Mouse (Mus musculus): ENCODE data around the gene Rfx8.

Rfx8 gene

DNA sequence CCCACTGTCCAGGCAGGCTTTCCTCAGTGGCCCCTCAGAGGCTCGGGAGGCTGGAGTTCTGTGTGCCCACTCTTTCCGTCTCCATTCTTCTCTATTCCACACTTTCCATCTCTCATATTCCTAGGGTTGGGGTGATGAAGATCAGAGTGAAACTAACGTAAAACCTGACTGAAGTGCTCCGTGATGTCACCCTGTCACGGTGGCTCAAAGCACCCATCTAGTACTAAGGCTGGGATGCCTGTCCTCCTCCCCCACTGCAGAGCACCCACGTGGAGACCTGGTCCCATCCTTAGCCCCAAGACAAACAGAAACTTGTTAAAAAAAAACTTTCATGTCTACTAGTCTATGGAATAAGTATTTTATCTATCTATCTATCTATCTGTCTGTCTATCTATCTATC is 14.1 kb upstream of the Rfx8 start:
- DNase-seq (ENCODE audit: low read depth): no peak

GRCm38 (mm10) chr1:39734311-39734710 is 13.5 kb upstream of the Rfx8 start:
- DNase-seq (ENCODE audit: low read depth): no peak

- no peak for DNase-seq (ENCODE audit: low read depth)
Observed at GRCm38 (mm10) chr1:39733876-39734275, 13.1 kb upstream of the Rfx8 start.

GRCm38 (mm10) chr1:39732081-39732480 is 11.3 kb upstream of the Rfx8 start:
- no peak for DNase-seq (ENCODE audit: low read depth)

GRCm38 (mm10) chr1:39731543-39731942 is 10.7 kb upstream of the Rfx8 start:
- DNase-seq (ENCODE audit: low read depth): no peak

- DNase-seq (ENCODE audit: low read depth): no peak
Observed at GRCm38 (mm10) chr1:39730868-39731267, 10.1 kb upstream of the Rfx8 start.

DNA sequence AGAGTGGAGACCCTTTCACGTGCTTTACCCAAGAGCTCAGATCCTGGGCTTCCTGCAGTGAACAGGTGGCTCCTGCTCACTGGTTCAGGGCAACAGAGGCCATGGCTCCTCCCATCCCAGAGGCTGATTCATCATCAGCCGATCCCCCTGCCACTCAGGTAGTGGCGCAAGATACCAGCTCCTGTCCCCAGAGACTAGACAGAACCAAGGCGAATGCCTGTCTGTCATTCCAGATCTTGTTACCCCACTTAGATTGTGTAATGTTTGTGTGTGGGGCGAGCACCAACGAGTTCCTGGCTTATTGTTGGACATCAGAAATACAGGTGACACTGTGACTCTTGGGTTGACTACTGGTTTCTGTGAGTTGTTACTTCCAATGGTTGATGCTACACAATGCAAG is 9.1 kb upstream of the Rfx8 start:
- DNase-seq (ENCODE audit: low read depth): no peak

DNA sequence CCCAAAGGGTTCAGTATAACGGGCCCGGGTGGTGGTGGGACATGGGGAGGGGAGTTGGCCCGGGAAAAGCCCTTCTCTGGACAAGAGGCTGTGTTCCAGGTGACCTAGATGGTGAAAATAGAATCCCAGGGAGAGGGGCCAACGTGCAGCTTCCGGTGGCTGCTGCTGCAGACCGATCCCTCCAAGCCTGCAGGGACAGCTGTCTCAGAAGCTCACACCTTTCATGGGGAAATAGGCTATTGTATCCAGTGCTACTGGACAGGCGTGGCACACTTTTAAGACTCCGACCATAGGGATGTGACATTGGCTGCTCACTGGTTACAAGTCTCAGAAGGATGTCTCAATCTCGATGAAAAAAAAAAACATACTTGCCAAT is 542 bp upstream of the Rfx8 start:
- no peak for DNase-seq (ENCODE audit: low read depth)

- DNase-seq (ENCODE audit: low read depth): no peak
Observed at GRCm38 (mm10) chr1:39720186-39720585, 611 bp downstream of the Rfx8 start.

DNA sequence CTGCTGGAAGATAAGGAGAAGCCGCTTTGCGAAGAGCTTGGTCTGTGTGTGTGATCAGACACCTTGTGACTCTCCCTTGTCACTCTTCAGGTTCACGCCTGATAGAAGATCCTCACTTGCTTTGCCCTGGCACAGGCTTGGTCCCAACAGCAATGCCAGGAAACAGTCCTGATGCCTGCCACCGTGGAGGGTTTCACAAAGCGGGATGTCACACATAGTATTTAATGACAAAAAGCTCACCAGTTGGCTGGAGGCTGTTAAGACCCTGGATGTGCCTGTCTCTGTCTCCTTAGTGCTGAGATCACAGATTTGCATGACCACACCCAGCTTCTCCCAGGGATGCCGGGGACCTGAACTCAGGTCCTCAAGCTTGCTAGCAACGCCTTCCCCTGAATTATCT is 5.2 kb downstream of the Rfx8 start:
- no peak for DNase-seq (ENCODE audit: low read depth)

DNA sequence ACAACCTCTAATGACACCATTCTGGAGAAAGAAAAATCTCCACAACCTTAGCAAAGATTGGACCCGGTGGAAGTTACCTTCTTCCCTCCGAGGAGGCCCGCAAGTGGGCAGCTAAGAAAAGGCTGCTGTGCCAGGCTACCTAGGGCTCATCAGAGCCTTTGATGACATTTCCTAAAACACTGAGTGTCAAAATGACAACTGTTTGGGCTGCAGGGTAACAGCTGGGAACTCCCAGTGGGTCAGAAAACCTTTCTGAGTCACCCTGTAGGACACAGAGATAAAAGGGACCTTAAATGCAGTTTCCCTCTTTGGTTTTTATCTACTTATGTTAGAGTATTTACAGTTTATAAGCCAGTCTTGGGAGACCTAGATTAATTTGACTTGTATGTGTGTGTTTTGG is 6.1 kb downstream of the Rfx8 start:
- no peak for DNase-seq (ENCODE audit: low read depth)

DNA sequence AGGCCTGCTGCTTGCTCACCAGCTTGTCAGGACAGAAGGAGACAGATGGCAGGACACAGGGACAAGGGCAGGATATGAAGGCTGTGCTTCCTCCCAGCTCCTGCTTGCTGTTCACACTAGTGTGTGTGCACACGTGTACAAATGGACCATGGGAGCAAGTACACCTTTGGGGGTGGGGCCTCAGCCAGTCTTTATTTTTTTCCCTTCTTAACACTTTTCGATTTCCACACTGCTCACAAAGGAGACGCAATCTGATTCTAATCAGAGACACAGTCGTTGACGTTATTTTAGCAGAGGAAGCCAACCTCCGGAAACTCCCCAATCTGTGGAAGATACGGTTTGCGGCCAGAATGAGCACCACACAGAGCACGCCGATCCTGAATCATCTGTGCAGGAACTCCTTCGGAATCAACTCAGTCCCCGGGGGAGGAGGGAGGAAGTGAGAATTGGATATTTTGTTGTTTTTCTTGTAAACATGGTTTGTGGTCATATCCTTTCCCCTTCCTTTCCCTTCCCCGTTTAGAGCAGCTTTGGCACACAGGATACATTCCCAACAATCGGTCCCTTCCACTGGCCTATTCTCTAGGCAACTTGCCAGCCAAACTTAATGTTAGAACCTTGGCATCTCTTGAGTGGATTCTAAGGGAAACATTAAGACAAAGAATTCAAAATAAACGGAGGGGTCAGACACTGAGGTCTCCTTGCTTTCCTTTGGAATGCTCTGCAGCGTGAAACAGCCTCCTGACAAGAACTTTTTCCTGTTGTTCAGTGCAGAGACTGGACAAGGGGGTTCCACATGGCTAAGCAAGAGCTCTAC is 6.7 kb downstream of the Rfx8 start:
- no peak for DNase-seq (ENCODE audit: low read depth)

DNA sequence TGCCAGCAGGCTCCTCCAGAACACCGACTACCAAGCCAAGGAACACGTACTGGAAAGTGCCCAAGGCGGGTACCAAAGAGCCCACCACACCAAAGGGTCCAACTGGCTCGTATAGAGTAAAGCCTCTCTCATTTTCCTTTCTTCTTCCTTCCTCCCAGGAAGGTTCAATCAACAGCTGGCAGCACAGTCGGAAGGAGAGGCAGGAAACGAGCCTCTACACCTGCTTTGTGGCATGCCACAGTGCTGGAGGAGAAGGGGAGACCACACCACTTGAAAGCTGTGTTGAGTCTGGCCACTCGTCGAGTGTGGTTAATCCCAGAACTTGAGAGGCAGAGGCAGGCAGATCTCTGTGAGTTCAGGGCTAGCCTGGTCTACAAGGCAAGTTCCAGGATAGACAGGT is 7.5 kb downstream of the Rfx8 start:
- no peak for DNase-seq (ENCODE audit: low read depth)

- no peak for DNase-seq (ENCODE audit: low read depth)
Observed at GRCm38 (mm10) chr1:39712261-39712660, 8.5 kb downstream of the Rfx8 start.

DNA sequence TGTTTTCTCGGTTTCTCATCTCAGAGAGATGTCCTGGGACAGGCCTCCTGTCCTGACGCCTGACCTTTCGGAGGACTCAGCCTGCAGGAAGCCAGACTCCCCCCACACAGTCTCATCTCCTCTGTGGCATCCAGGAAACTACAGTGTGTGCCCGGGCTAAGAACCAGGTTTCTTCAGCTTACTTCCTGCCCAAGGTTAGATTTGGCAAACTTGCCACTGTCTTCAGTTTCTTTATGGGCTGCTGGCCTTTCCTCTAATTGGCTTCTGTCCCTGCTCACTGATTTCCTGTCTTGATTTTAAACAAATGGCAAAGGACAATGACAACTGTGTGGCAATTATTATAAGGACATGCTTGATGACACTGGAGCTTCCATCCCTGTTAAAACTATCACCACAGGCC is 10.2 kb downstream of the Rfx8 start:
- no peak for DNase-seq (ENCODE audit: low read depth)

DNA sequence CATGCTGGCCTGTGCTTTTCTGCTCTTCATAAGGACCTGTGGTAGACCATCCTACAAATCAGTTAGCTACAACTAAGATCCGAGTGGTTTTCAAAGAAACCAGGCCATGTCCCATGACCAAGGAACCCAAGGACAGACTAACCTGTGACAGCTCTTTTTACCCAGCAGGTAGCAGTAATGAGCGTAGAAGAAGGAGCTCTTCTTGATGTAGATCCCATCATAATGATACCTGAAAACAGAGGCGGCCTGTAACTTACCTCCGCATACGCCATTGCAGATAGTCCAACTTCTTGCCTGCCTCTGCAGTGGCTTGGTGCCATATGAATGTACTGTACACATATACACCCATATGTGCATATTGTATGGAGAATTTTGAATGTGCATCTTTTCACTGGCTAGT is 10.8 kb downstream of the Rfx8 start:
- DNase-seq (ENCODE audit: low read depth): no peak

- DNase-seq (ENCODE audit: low read depth): no peak
Observed at GRCm38 (mm10) chr1:39708778-39709177, 12.0 kb downstream of the Rfx8 start.

DNA sequence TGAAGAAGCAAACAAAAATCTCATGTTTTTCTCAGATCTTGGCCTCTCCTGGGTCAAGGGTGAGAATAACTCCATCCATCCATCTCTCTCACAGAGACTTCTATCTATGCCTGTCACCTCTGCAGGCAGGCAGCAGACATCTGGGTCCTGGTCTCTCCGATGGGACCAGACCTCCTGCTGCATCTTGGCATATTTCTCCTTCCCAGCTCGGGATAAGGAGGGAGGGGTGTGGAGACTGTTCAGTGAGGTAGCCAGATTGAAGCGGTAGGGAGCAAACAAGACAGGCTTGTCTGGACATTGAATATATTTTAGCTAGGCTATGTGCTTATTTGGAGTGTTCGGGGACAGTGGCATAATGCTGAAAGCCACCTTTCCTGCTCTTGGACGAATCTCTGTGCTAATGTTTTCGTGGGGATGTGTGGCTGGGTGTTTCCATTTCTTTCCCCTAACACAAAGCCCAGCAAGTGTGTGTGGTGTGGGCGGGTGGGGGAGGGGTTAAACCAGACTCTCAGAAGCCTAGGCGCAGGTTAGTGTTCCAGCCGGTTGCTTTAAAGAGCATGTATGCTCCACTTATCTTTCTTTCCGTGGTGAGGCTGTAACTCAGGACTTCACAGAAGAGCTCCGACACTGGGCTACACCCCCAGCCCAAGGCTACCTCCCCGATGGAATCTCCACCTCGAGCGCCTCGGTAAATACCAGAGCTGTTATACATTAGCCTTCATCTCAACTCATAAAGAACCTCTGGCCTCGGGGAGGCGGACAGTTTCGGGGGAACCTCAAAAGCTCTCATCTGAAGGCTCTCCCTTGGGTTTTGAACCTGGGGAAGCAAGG is 18.4 kb downstream of the Rfx8 start:
- no peak for DNase-seq (ENCODE audit: low read depth)

DNA sequence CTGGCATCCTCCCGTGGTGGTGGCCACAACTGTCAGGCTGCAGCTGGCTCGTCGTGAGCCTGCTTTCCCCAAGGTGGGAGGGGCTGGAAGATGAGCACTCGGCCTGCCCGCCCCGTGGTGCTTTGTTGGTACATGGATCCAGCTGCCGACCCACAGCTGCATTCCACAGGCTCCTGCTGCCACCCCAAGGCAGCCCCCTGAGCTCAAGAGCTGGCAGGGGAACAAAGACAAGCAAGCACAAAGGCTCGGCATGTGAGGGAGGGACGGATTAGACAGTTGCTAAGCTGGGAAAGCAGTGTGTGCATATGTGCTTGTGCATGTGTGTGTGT is 19.6 kb downstream of the Rfx8 start:
- DNase-seq (ENCODE audit: low read depth): no peak

DNA sequence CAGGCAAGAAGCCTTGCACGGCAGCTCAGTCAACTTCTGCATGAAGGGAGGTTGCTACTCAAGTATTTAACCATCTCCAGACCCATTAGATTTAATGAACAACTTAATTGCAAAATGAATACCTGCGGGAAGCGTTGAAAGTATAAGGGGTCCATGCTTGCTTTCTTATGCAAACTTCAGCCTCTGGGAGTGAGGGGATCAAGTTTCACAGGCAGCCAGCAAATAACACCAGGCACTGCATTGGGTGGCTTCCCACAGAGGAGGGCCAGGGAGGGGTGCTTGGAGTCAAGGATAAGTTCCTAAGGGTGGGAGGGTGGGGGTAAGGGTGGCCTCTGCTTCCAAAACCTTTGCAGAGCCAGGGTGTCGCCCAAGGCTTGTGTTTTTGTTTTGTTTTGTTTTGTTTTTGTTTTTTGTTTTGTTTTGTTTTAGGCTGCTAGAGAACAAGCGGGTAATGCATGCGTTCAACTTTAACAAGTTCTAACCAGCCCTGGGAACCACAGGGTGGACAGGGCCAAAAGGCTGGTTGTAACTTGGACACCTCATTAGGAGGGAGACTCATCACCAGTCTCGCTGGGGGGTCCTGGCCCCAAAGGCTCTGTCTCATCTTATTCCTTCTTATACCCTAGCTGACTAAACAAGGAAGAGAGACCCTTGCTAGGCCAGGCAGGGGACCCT is 20.1 kb downstream of the Rfx8 start:
- no peak for DNase-seq (ENCODE audit: low read depth)

- no peak for DNase-seq (ENCODE audit: low read depth)
Observed at GRCm38 (mm10) chr1:39698456-39698855, 22.3 kb downstream of the Rfx8 start.

GRCm38 (mm10) chr1:39695198-39695597 is 25.6 kb downstream of the Rfx8 start:
- no peak for DNase-seq (ENCODE audit: low read depth)

- no peak for DNase-seq (ENCODE audit: low read depth)
Observed at GRCm38 (mm10) chr1:39694756-39695155, 26.0 kb downstream of the Rfx8 start.
